Mouse (Mus musculus) embryonic facial prominence, embryonic 12.5 days (tissue): Measurements from ENCODE around the gene Cycs. TPM values are rescaled to one million over a fixed set of nuclear protein-coding genes. Genes with fewer than 3 reads are reported as not detected.

Source experiments
- ATAC-seq: fragments of 200-750 bp; cut with Nextera tagmentation; 2 replicates; pipeline ENCODE4 v1.8.0; 2017; ENCODE audit not compliant: insufficient number of reproducible peaks, insufficient read depth, low FRiP score, low TSS enrichment
- H3K27ac ChIP-seq: fragments of 300-500 bp; sonication (generic); 2 replicates; pipeline ENCODE4 v1.5.1; 2016; ENCODE audit warnings: mild to moderate bottlenecking
- H3K27me3 ChIP-seq: fragments of 300-500 bp; sonication (generic); 2 replicates; pipeline ENCODE4 v1.6.1; 2016; ENCODE audit warnings: mild to moderate bottlenecking, moderate library complexity
- H3K36me3 ChIP-seq: fragments of 300-500 bp; sonication (generic); 2 replicates; pipeline ENCODE4 v1.6.1; 2016; ENCODE audit warnings: mild to moderate bottlenecking
- H3K4me1 ChIP-seq: fragments of 300-500 bp; sonication (generic); 2 replicates; pipeline ENCODE4 v1.6.1; 2016
- H3K4me2 ChIP-seq: fragments of 300-500 bp; sonication (generic); replicated peaks from 2 replicates; pipeline ENCODE4 v1.6.1; 2016; ENCODE audit warnings: mild to moderate bottlenecking, moderate library complexity
- H3K4me3 ChIP-seq: fragments of 300-500 bp; sonication (generic); 2 replicates; pipeline ENCODE4 v1.5.1; 2016; ENCODE audit warnings: mild to moderate bottlenecking
- H3K9ac ChIP-seq: fragments of 300-500 bp; sonication (generic); 2 replicates; pipeline ENCODE4 v1.6.1; 2016; ENCODE audit warnings: mild to moderate bottlenecking, moderate library complexity
- H3K9me3 ChIP-seq: fragments of 300-500 bp; sonication (generic); 2 replicates; pipeline ENCODE4 v1.6.1; 2016; ENCODE audit warnings: mild to moderate bottlenecking, moderate library complexity
- WGBS: fragments of 180-500 bp; shearing (Covaris S2); methylation state at CpG from one replicate; pipeline ENCODE4 v1.1.7; 2016; 5-methylcytosine and 5-hydroxymethylcytosine counted together
- microRNA-seq: library from miRNA; unstranded; fragments of <30 nt; microRNA quantifications from one replicate; pipeline ENCODE4, GENCODE M21; 2017
- polyA plus RNA-seq: library from polyadenylated mRNA; unstranded; fragments of >200 nt; fragmentation: Nextera tagmentation; extraction: Ambion mirVana; gene quantifications from 2 replicates; pipeline ENCODE4 v1.2.1, GENCODE M21; 2016

Gene Cycs
- polyA plus RNA-seq, 1 experiment from 2014 or later, result 65.3 TPM

DNA sequence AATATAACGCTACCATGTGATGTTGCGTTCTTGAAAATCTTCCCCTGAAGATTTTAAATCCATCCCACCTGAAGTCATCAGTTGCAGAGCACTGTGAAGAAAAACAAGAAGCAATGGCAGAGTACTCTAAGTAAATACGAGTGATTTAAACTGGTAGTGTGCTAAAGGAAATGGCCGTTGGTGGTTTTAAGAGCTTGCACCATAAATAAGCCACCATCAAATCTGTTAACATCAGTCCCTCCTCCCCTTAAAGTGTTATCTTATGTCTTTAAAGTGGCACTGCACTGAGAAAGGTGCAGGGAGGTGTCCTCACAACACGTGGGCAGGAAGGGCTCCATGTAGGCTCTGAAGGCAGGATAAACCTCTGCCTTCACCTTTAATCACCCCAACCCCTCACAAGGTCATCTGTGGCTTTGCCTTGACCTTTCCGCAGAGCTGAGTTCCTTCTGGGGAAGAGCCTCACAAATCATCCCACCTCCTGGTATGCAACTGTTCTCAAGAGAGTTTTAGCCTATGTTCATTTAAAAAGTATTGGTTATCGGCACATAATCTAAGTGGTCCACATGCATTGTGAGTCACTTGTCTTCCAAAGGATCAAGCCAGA lies 44.7 kb downstream of the Cycs start:
- Histone ChIP-seq H3K4me3 (no peak overlapping the region), H3K4me2 (no peak overlapping the region), H3K9me3 (no peaks in the 10 kb centered on the region), H3K27ac (no peak overlapping the region), H3K4me1 (no peaks in the 10 kb centered on the region), H3K36me3 (no peaks in the 10 kb centered on the region), H3K9ac (no peak overlapping the region), H3K27me3 (no peaks in the 10 kb centered on the region)
- 82% methylated on average over 7 of the region's 7 CpGs for WGBS
- ATAC-seq, result no peak

DNA sequence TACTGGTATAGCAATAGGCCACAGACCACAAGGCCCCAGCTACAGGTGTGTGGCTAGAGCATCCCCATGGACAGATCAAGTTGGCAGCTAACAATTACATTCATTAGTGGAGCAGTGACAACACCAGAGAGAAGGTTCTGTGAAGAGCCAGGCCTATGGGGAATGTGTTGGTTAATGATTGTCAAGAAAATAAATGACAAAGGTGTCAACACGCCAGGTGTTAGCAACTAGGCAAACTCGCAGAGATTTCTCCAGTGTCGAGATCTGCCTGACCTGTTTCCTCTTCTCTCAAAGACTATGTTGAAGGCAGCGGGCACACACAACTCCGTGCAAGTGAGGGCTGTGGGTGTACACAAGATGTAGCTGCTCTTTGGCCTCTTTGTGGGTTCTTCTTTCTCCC lies 46.2 kb downstream of the Cycs start:
- H3K4me1 ChIP-seq, result no peaks in the 10 kb centered on the region
- no peaks in the 10 kb centered on the region for H3K27me3 ChIP-seq
- no peak overlapping the region for H3K4me2 ChIP-seq
- no peaks in the 10 kb centered on the region for H3K36me3 ChIP-seq
- no peak overlapping the region for H3K4me3 ChIP-seq
- no peak overlapping the region for H3K27ac ChIP-seq
- no peaks in the 10 kb centered on the region for H3K9me3 ChIP-seq
- WGBS, result 86% methylated on average over 5 of the region's 5 CpGs
- no peak for ATAC-seq
- no peak overlapping the region for H3K9ac ChIP-seq

DNA sequence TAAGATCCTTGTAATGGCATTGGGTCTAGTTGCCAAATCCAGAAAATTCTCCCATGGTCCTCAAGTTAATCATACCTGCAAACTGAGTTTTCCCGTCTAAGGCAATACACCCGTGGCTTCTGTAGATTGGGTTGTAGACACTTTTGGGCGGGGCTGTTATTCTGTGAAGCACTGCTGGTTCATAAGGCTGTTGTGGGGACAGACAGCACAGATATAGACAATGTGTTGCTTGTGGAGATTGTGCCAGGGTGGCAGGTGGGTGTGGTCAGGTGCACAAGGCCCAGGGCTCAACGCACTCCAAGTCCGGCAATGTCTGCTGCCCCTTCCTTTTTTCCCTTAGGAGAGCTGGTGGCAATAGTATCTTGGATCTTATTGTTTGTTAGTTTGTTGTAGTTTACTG lies 48.0 kb downstream of the Cycs start:
- Histone ChIP-seq H3K4me2 (no peak overlapping the region), H3K27ac (no peak overlapping the region), H3K4me1 (no peaks in the 10 kb centered on the region), H3K36me3 (no peaks in the 10 kb centered on the region), H3K27me3 (no peaks in the 10 kb centered on the region), H3K9ac (no peak overlapping the region), H3K4me3 (no peak overlapping the region), H3K9me3 (no peaks in the 10 kb centered on the region)
- ATAC-seq, result no peak
- WGBS, result 91% methylated on average over 5 of the region's 5 CpGs

Small RNA genes within 50 kb of the gene (microRNA-seq; reads per million reads assigned to microRNA genes)
- gene Mir6371, result not detected

Other genes with a start within 250 kb of the Cycs start
- 12.0 and 12.7 TPM in 2 replicates for gene Osbpl3, start 110.3 kb downstream of the Cycs start, polyA plus RNA-seq
- 0.76 and 0.90 TPM in 2 replicates for gene 4921507P07Rik, start 30.1 kb upstream of the Cycs start, polyA plus RNA-seq
- 0.29 TPM in 1 of 2 replicates, not detected in the other for gene Npvf, start 87.9 kb upstream of the Cycs start, polyA plus RNA-seq